Mouse (Mus musculus) neural tube, embryonic 13.5 days (tissue): ENCODE measurements around the gene Pcolce. TPM values are rescaled to one million over a fixed set of nuclear protein-coding genes. Genes with fewer than 3 reads are reported as not detected.

ENCODE experiments used
- ATAC-seq: fragments of 200-750 bp; cut with Nextera tagmentation; 2 replicates; pipeline ENCODE4 v1.8.0; 2017; ENCODE audit warnings: low read depth, mild to moderate bottlenecking, moderate TSS enrichment, moderate library complexity
- H3K27ac ChIP-seq: fragments of 300-500 bp; sonication (generic); replicated peaks from 2 replicates; pipeline ENCODE4 v1.5.1; 2015; ENCODE audit warnings: moderate library complexity, mild to moderate bottlenecking, inconsistent platforms
- H3K27me3 ChIP-seq: fragments of 300-500 bp; sonication (generic); 2 replicates; pipeline ENCODE4 v1.6.1; 2015; ENCODE audit warnings: mild to moderate bottlenecking, inconsistent platforms
- H3K36me3 ChIP-seq: fragments of 300-500 bp; sonication (generic); 2 replicates; pipeline ENCODE4 v1.6.1; 2015; ENCODE audit warnings: mild to moderate bottlenecking, inconsistent platforms
- H3K4me1 ChIP-seq: fragments of 300-500 bp; sonication (generic); replicated peaks from 2 replicates; pipeline ENCODE4 v1.6.1; 2015; ENCODE audit warnings: inconsistent platforms
- H3K4me2 ChIP-seq: fragments of 300-500 bp; sonication (generic); 2 replicates; pipeline ENCODE4 v1.6.1; 2015; ENCODE audit warnings: inconsistent platforms, mild to moderate bottlenecking, moderate library complexity
- H3K4me3 ChIP-seq: fragments of 300-500 bp; sonication (generic); 2 replicates; pipeline ENCODE4 v1.5.1; 2015; ENCODE audit warnings: mild to moderate bottlenecking, inconsistent platforms
- H3K9ac ChIP-seq: fragments of 300-500 bp; sonication (generic); 2 replicates; pipeline ENCODE4 v1.6.1; 2015; ENCODE audit warnings: moderate library complexity, mild to moderate bottlenecking, inconsistent platforms
- H3K9me3 ChIP-seq: fragments of 300-500 bp; sonication (generic); 2 replicates; pipeline ENCODE4 v1.6.1; 2016; ENCODE audit warnings: inconsistent platforms
- WGBS: fragments of 180-500 bp; shearing (Covaris S2); methylation state at CpG from one replicate; pipeline ENCODE4 v1.1.7; 2015; 5-methylcytosine and 5-hydroxymethylcytosine counted together
- polyA plus RNA-seq: library from polyadenylated mRNA; unstranded; fragments of >200 nt; fragmentation: Nextera tagmentation; extraction: Ambion mirVana; gene quantifications from 2 replicates; pipeline ENCODE4 v1.2.1, GENCODE M21; 2015

Gene Pcolce
- polyA plus RNA-seq, 1 experiment from 2014 or later: 42.7 TPM

- peak overlapping the region; percentile 16 for H3K4me3 ChIP-seq
- H3K4me2 ChIP-seq: peak overlapping the region; percentile 45
- H3K36me3 ChIP-seq: no peaks in the 10 kb centered on the region
- peaks cover 21% of the 10 kb centered on the region for H3K27me3 ChIP-seq
- no peak overlapping the region for H3K27ac ChIP-seq
- 8% methylated on average over 26 of the region's 26 CpGs for WGBS
- no peaks in the 10 kb centered on the region for H3K9me3 ChIP-seq
- H3K9ac ChIP-seq: peak overlapping the region; percentile 62
- peaks cover 29% of the 10 kb centered on the region for H3K4me1 ChIP-seq
- no peak for ATAC-seq
These were observed 5.5 kb downstream of the Pcolce start for GRCm38 (mm10) chr5:137607860-137608653.

DNA sequence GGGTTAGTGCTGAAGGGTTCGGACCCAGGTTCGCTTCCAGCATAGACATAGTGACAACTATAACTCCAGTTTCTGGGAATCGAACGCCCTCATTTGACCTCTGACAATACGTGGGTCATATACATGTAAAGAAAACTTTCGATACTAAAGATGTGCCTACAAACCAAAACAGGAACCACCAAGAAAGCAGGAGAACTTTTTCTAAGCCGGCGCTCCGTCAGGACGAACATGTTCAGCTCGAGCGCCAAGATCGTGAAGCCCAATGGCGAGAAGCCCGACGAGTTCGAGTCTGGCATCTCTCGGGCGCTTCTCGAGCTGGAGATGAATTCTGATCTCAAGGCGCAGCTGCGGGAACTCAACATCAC, 12.2 kb downstream of the Pcolce start:
- Histone ChIP-seq H3K36me3 (peaks cover 17% of the 10 kb centered on the region), H3K4me1 (peaks cover 45% of the 10 kb centered on the region), H3K9me3 (no peaks in the 10 kb centered on the region), H3K4me3 (peak overlapping the region; percentile 69), H3K9ac (peak overlapping the region; percentile 66), H3K27me3 (no peaks in the 10 kb centered on the region), H3K4me2 (peak overlapping the region; percentile 90), H3K27ac (peak overlapping the region; percentile 9; the same call in 1 of the 2 replicates)
- ATAC-seq: no peak
- 2% methylated on average over 22 of the region's 22 CpGs for WGBS

DNA sequence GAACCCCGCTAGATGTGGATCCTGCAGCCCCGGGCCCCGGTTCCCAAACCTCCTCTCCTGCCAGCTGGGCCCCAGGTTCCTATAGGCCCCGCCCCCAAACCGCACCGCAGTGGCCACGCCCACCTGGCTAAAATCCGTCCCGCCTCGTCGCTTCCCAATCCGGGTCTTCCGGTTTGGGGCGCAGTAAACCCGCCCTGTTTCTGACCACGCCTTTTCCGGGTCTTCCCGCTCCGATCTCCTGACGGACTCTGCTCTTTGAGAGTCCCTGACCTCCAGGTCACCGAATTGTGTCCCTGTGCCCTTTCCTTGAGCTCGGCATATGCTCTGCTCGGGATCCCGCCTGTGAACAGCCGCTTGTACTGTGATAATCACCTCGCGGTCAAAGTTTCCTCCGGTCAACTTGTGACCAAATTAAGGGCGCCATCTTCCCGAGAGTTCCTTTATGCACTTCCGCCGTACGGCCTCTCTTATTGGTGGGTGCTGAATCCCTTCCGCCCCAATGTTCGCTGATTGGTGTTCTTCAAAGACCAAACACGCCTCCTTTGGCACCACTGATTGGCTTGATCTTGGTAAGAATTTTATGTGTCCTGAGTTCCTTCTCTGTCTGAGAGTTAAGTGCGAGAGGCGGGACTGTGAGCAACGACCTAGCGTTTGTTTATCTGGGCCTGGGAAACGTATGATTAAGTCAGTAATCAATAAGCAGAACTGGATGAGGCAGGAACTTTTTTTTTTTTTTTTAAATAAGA, 12.8 kb downstream of the Pcolce start, which contains the start of gene Mospd3:
Gene Mospd3 (minus strand): TSS at position 440 of the 746 bp plus-strand sequence.
- peak within 1 kb of the TSS; percentile 77 for H3K27ac ChIP-seq
- under 1% methylated on average over 41 of the region's 41 CpGs for WGBS

DNA sequence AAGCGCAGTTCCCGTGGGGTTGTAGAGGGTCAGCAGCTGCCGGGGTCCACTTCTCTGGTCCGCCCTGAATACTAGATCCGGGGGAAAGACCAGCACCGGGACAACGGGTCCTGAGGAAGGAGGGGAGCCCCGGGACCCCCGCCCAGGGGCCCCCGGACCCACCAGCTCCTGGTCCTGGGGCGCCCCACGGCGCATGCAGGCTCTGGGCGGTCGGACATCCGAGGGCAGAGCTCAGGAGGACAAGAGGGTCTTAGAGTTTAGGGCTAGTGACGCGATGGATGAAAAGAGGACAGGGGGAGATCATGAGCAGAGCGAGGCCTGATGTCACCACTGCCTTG, 13.3 kb downstream of the Pcolce start:
- Histone ChIP-seq H3K4me1 (peaks cover 45% of the 10 kb centered on the region), H3K9ac (peak overlapping the region; percentile 94), H3K4me2 (peak overlapping the region; percentile 90), H3K4me3 (peak overlapping the region; percentile 69), H3K27ac (peak overlapping the region; percentile 77), H3K27me3 (no peaks in the 10 kb centered on the region), H3K9me3 (no peaks in the 10 kb centered on the region), H3K36me3 (peaks cover 17% of the 10 kb centered on the region)
- WGBS: under 1% methylated on average over 19 of the region's 19 CpGs
- ATAC-seq: peak; percentile 65

More for the DNA sequence above, 12.8 kb downstream of the Pcolce start, which contains the start of gene Mospd3:
- Histone ChIP-seq H3K27me3 (no peaks in the 10 kb centered on the region), H3K9me3 (no peaks in the 10 kb centered on the region), H3K9ac (peak within 1 kb of the TSS; percentile 94), H3K4me2 (peak within 1 kb of the TSS; percentile 90), H3K4me1 (peaks cover 45% of the 10 kb centered on the region), H3K36me3 (peaks cover 17% of the 10 kb centered on the region), H3K4me3 (peak within 1 kb of the TSS; percentile 69)
- ATAC-seq: peak; percentile 95

- no peaks in the 10 kb centered on the region for H3K9me3 ChIP-seq
- 74% methylated on average over 9 of the region's 9 CpGs for WGBS
- peak overlapping the region; percentile 90 for H3K4me2 ChIP-seq
- H3K4me1 ChIP-seq: peaks cover 45% of the 10 kb centered on the region
- no peak for ATAC-seq
- no peaks in the 10 kb centered on the region for H3K27me3 ChIP-seq
- H3K36me3 ChIP-seq: peaks cover 17% of the 10 kb centered on the region
- H3K4me3 ChIP-seq: peak overlapping the region; percentile 69
- H3K27ac ChIP-seq: no peak overlapping the region
- peak overlapping the region; percentile 94 for H3K9ac ChIP-seq
These were observed 14.0 kb downstream of the Pcolce start for GRCm38 (mm10) chr5:137599600-137599999.

DNA sequence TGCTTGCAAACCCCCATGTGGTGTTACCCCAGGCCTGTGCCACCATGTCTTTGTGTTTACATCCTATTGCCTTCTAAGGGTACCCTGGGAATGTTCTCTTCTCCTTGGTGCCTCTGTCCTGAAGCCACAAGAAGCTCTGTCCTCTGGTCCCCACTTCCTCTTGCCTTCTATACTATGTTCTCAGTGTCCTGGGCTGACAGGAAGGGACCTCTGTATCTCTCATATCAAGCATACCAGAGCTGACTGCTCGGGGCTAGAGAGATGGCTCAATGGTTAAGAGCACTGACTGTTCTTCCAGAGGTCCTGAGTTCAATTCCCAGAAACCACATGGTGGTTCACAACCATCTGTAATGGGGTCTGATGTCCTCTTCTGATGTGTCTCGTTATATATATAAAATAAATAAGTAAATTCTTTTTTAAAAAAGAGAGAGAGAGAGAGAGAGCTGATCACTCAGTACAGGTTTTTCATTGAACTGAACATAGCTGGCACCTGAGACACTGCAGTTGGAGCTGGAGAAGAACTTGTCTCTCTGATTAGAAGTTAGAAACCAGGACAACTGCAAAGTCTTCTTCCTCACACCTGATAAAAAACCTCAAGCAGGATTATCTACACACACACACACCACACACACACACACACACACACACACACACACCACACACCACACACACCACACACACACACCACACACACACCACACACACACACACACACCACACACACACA, 15.3 kb downstream of the Pcolce start:
- WGBS: 86% methylated on average over 2 of the region's 2 CpGs
- no peak for ATAC-seq
- no peaks in the 10 kb centered on the region for H3K27me3 ChIP-seq
- peaks cover 38% of the 10 kb centered on the region for H3K4me1 ChIP-seq
- no peaks in the 10 kb centered on the region for H3K9me3 ChIP-seq
- H3K36me3 ChIP-seq: peaks cover 17% of the 10 kb centered on the region
- no peak overlapping the region for H3K27ac ChIP-seq
- no peak overlapping the region for H3K4me2 ChIP-seq
- no peak overlapping the region for H3K9ac ChIP-seq
- no peak overlapping the region for H3K4me3 ChIP-seq

- no peaks in the 10 kb centered on the region for H3K9me3 ChIP-seq
- WGBS: 97% methylated on average over 6 of the region's 6 CpGs
These were observed 16.0 kb downstream of the Pcolce start for GRCm38 (mm10) chr5:137597625-137598024.

DNA sequence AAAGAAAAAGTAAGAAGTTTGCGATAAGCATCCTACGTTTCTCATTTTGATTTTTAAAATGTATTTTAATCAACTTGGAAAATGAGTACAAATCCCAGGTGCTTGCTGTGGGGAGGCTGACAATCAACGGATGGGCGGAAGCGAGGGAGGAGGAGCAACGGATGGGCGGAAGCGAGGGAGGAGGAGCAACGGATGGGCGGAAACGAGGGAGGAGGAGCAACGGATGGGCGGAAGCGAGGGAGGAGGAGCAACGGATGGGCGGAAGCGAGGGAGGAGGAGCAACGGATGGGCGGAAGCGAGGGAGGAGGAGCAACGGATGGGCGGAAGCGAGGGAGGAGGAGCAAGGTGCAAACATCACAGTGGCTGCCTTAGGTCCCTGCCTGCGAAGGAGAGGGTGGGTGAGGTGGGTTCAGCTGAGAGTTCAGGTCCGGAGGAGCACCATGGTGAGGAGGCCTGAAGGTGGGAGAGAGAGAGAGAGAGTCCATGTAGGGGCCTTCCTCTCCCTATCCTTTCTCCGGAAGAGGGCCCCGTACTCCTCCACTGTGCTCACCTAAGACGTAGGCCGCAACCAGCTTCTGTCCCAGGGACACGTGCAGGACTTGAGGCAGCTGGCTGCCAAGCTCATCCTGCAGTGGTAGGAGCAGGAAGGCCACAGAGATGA, 16.9 kb downstream of the Pcolce start:
- no peaks in the 10 kb centered on the region for H3K9me3 ChIP-seq
- 0 out of 2 replicates have a peak overlapping the region, but pooled peaks have one; percentile 1 for H3K9ac ChIP-seq
- H3K36me3 ChIP-seq: peaks cover 17% of the 10 kb centered on the region
- peaks cover 23% of the 10 kb centered on the region for H3K4me1 ChIP-seq
- no peaks in the 10 kb centered on the region for H3K27me3 ChIP-seq
- no peak for ATAC-seq
- H3K27ac ChIP-seq: no peak overlapping the region
- WGBS: 42% methylated on average over 30 of the region's 30 CpGs
- H3K4me3 ChIP-seq: peak overlapping the region; percentile 15
- peak overlapping the region; percentile 39 for H3K4me2 ChIP-seq

More at GRCm38 (mm10) chr5:137597625-137598024, 16.0 kb downstream of the Pcolce start:
- ATAC-seq: no peak
- no peak overlapping the region for H3K4me3 ChIP-seq
- H3K27ac ChIP-seq: no peak overlapping the region
- no peaks in the 10 kb centered on the region for H3K27me3 ChIP-seq
- no peak overlapping the region for H3K4me2 ChIP-seq
- H3K9ac ChIP-seq: no peak overlapping the region
- peaks cover 32% of the 10 kb centered on the region for H3K4me1 ChIP-seq
- H3K36me3 ChIP-seq: peaks cover 17% of the 10 kb centered on the region

- WGBS: 79% methylated on average over 7 of the region's 7 CpGs
- Histone ChIP-seq H3K27ac (no peak overlapping the region), H3K9me3 (no peaks in the 10 kb centered on the region), H3K27me3 (no peaks in the 10 kb centered on the region), H3K9ac (no peak overlapping the region), H3K4me2 (no peak overlapping the region), H3K4me3 (no peak overlapping the region), H3K4me1 (peaks cover 20% of the 10 kb centered on the region), H3K36me3 (peaks cover 17% of the 10 kb centered on the region)
- ATAC-seq: no peak
These were observed 17.7 kb downstream of the Pcolce start for GRCm38 (mm10) chr5:137595921-137596320.

GRCm38 (mm10) chr5:137590507-137590906, 23.1 kb downstream of the Pcolce start:
- Histone ChIP-seq H3K36me3 (no peaks in the 10 kb centered on the region), H3K9me3 (no peaks in the 10 kb centered on the region), H3K4me3 (no peak overlapping the region), H3K9ac (no peak overlapping the region), H3K4me1 (no peaks in the 10 kb centered on the region), H3K27me3 (no peaks in the 10 kb centered on the region), H3K27ac (no peak overlapping the region), H3K4me2 (no peak overlapping the region)
- no peak for ATAC-seq
- 75% methylated on average over 5 of the region's 5 CpGs for WGBS

GRCm38 (mm10) chr5:137584976-137585375, 28.6 kb downstream of the Pcolce start:
- ATAC-seq: no peak
- Histone ChIP-seq H3K9ac (no peak overlapping the region), H3K36me3 (no peaks in the 10 kb centered on the region), H3K27ac (no peak overlapping the region), H3K4me2 (no peak overlapping the region), H3K9me3 (no peaks in the 10 kb centered on the region), H3K27me3 (peaks cover 17% of the 10 kb centered on the region), H3K4me1 (peaks cover 20% of the 10 kb centered on the region), H3K4me3 (no peak overlapping the region)
- WGBS: 33% methylated on average over 8 of the region's 8 CpGs
